Mouse (Mus musculus) heart, adult 2 months (tissue): ENCODE measurements at regions not wholly inside any gene's neighbourhood (a gene's known extent, or its start where the extent isn't known, plus 50 kb on each side); places are given as distances from the start of the nearest gene placed in this dataset.

ENCODE experiments used
- DNase-seq, 2 experiments: peaks; one replicate each; pipeline ENCODE4 v3.0.0; 2021
- H3K27ac ChIP-seq: fragments of 200-600 bp; 2 replicates; pipeline ENCODE4 v1.8.1; 2022
- H3K27me3 ChIP-seq: fragments of 200-500 bp; 2 replicates; pipeline ENCODE4 v1.6.1; 2012; ENCODE audit warnings: mild to moderate bottlenecking, low read length, inconsistent platforms, mixed read lengths; ENCODE audit not compliant: control insufficient read depth, insufficient read depth
- H3K36me3 ChIP-seq: fragments of 200-500 bp; 2 replicates; pipeline ENCODE4 v1.6.1; 2012; ENCODE audit warnings: low read length, inconsistent platforms; ENCODE audit not compliant: control insufficient read depth, insufficient read depth
- H3K4me1 ChIP-seq: fragments of 200-500 bp; 2 replicates; pipeline ENCODE4 v1.6.1; 2011; ENCODE audit warnings: low read length; ENCODE audit not compliant: control insufficient read depth, insufficient read depth
- H3K4me3 ChIP-seq: fragments of 200-600 bp; 2 replicates; pipeline ENCODE4 v1.8.1; 2022
- H3K79me2 ChIP-seq: fragments of 200-500 bp; replicated peaks from 2 replicates; pipeline ENCODE4 v1.6.1; 2012; ENCODE audit warnings: mild to moderate bottlenecking, inconsistent platforms, low read length, moderate library complexity, mixed read lengths; ENCODE audit not compliant: control insufficient read depth, insufficient read depth
- H3K9ac ChIP-seq: fragments of 200-500 bp; 2 replicates; pipeline ENCODE4 v1.6.1; 2012; ENCODE audit warnings: low read depth, mild to moderate bottlenecking, control low read depth, inconsistent platforms, low read length, mixed read lengths
- CTCF ChIP-seq: fragments of 200-600 bp; IDR thresholded peaks from 2 replicates; pipeline ENCODE4 v1.8.1; 2022; ENCODE audit warnings: antibody characterized with exemption, mild to moderate bottlenecking, moderate library complexity
- EP300 ChIP-seq: fragments of 200-500 bp; IDR thresholded peaks from 2 replicates; pipeline ENCODE4 v1.6.1; 2011; ENCODE audit warnings: low read depth, low read length, control low read depth; ENCODE audit not compliant: insufficient read depth
- POLR2A ChIP-seq: fragments of 200-500 bp; IDR thresholded peaks from 2 replicates; pipeline ENCODE4 v1.6.1; 2011; ENCODE audit warnings: mild to moderate bottlenecking, low read depth, low read length, control low read depth; ENCODE audit not compliant: insufficient read depth
- WGBS: fragments of 180-500 bp; shearing (Covaris S2); methylation state at CpG from one replicate; pipeline ENCODE4 v1.1.7; 2018; 5-methylcytosine and 5-hydroxymethylcytosine counted together
- intact Hi-C: fragments of 180-260 bp; cut with DNase I; formaldehyde crosslinking; loops from one replicate; pipeline ENCODE4 v1.15.1; 2025

DNA sequence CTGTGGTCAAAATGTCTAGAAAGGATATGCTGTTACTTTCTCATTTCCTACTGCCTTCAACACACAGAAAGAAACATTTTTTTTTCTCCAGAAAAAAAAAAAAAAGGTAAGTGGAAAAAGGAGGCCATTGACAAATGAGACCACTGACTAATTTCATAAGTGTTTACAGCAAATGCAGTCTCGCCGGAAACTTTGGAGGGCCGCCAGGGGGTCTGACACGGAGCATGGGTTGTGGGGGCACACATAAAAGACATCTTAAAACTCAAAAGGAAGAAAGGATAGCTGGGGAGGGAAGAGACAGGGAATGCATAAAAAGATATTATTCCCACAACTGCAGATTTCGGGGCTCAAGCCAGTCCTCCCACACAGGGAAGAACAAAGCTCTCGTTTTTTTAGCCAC is 109.3 kb downstream of the Tex36 start:
- intact Hi-C loops = no loop called here
- Histone ChIP-seq H3K36me3 (no peaks in the 10 kb centered on the region), H3K4me3 (no peak overlapping the region), H3K27me3 (no peaks in the 10 kb centered on the region), H3K27ac (no peak overlapping the region), H3K9ac (no peak overlapping the region), H3K79me2 (no peaks in the 10 kb centered on the region), H3K4me1 (no peaks in the 10 kb centered on the region)
- WGBS = 27% methylated on average over 6 of the region's 6 CpGs
- TF ChIP-seq POLR2A = no peak
- no peak for DNase-seq

DNA sequence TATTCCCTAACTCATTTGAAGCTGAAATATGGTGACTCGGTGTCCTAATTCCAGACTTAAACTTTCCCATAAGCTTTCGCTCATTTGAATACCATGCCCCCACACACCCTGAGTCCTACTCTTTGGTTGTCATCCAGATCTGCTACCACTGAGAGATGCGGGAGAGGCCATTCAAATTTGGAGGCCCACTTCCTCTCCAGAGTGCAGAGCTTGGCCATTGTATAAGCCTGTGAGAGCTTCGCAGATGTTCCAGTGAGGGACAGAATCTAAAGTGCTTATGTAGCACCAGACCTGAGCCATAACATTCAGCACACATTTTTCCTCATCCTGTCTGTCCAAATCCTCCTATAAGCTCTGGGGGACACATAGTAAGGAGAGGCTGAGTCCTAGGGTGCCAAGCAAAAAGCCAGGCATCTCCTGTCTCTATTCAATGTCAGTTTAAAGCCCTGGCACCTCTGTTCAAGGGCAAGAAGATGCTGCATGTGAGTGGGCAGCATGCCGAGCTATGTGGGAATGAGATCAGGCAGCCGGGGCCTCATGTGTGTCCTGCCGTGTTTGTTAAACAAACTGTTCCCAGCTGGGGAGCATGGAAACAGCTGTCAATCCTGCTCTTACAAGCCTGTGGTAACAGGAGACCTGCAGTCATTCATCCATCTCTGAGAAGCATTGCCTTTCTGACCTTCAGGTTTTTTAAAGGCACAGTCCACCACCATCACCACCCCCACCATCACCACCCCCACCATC is 113.9 kb downstream of the Tex36 start:
- DNase-seq = no peak
- intact Hi-C loops = no loop called here
- Histone ChIP-seq H3K79me2 (no peaks in the 10 kb centered on the region), H3K4me3 (no peak overlapping the region), H3K9ac (no peak overlapping the region), H3K36me3 (no peaks in the 10 kb centered on the region), H3K27ac (no peak overlapping the region), H3K4me1 (no peaks in the 10 kb centered on the region), H3K27me3 (no peaks in the 10 kb centered on the region)
- TF ChIP-seq CTCF = no peak
- no peak for TF ChIP-seq EP300
- no peak for TF ChIP-seq POLR2A
- 47% methylated on average over 7 of the region's 7 CpGs for WGBS

DNA sequence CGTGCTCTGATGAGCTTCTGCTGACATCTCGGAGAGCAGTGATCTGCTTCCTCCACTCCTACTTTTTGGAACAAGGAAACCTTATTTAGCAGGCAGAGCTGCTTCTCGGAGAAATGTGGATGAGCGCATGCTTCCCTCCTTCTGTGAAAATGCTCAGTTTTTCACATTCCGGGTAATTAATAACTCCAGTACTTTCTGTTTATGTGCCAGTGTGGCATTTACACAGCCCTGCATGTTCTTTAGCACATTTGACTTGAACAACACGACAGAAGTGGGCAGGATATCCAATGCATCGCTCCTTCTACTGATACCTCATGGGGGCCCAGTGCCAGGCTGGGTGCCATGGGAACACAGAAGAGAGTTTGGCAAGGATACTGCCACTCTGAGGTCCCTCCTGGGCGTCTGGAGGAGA is 117.5 kb downstream of the Tex36 start:
- TF ChIP-seq CTCF (no peak), EP300 (no peak), POLR2A (no peak)
- Histone ChIP-seq H3K27me3 (no peaks in the 10 kb centered on the region), H3K4me3 (no peak overlapping the region), H3K27ac (no peak overlapping the region), H3K4me1 (no peaks in the 10 kb centered on the region), H3K79me2 (no peaks in the 10 kb centered on the region), H3K36me3 (no peaks in the 10 kb centered on the region), H3K9ac (no peak overlapping the region)
- intact Hi-C loops = no loop called here
- DNase-seq = no peak
- WGBS = 56% methylated on average over 8 of the region's 8 CpGs

GRCm38 (mm10) chr7:133481529-133481928 is 120.4 kb downstream of the Tex36 start:
- intact Hi-C loops = no loop called here
- no peak for TF ChIP-seq POLR2A
- no peak for TF ChIP-seq EP300
- no peak for TF ChIP-seq CTCF

DNA sequence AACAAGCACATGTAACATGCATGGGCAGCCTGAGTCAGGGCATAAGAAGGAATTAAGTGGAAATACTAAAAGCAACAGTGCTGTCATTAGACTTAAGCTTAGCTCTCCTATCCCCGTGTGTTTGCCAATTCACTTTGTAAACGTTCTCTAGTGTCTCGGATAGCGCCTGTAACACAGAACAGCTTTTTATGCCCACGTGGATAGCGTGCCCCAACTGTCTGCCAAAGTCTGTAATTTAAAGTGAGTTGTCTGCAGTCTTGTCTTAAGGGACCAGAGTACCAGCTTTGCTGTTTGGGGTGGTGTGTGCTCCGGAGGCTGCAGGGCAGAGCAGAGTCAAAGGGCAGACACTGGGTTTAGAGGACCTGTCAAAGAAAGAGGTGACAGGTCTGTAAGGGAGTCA is 122.3 kb downstream of the Tex36 start:
- no peaks in the 10 kb centered on the region for H3K36me3 ChIP-seq
- H3K27ac ChIP-seq = no peak overlapping the region
- intact Hi-C loops = no loop called here
- H3K27me3 ChIP-seq = no peaks in the 10 kb centered on the region
- H3K9ac ChIP-seq = no peak overlapping the region
- TF ChIP-seq POLR2A = no peak
- no peak for TF ChIP-seq EP300
- no peak for TF ChIP-seq CTCF
- no peaks in the 10 kb centered on the region for H3K79me2 ChIP-seq
- no peak for DNase-seq
- WGBS = 63% methylated on average over 7 of the region's 7 CpGs
- no peaks in the 10 kb centered on the region for H3K4me1 ChIP-seq
- H3K4me3 ChIP-seq = no peak overlapping the region

More at GRCm38 (mm10) chr7:133481529-133481928, 120.4 kb downstream of the Tex36 start:
- Histone ChIP-seq H3K4me3 (no peak overlapping the region), H3K9ac (no peak overlapping the region), H3K27ac (no peak overlapping the region), H3K36me3 (no peaks in the 10 kb centered on the region), H3K4me1 (no peaks in the 10 kb centered on the region), H3K79me2 (no peaks in the 10 kb centered on the region), H3K27me3 (no peaks in the 10 kb centered on the region)
- WGBS = 68% methylated on average over 6 of the region's 6 CpGs
- DNase-seq = no peak

DNA sequence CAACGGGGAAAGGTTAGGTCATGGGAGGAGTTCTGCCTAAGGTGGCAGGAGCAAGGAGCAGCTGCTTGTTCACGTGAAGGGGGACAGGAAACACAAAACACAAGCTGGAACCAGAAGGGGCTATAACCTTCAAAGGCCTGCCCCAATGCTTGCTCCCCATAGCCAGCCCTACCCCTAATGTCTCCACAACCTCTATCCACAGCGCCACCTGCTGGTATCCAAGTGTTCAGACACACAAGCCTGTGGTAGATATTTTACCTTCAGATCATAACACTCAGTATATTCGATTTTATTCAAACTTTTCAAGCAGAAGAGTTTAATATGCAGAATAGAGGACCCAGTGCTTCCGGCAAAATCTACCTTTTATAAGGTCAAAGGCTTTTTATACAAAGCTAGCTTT is 124.0 kb downstream of the Tex36 start:
- no peak overlapping the region for H3K4me3 ChIP-seq
- peak; percentile 30 for TF ChIP-seq CTCF
- no peak for TF ChIP-seq EP300
- TF ChIP-seq POLR2A = no peak
- DNase-seq = no peak
- H3K9ac ChIP-seq = no peak overlapping the region
- H3K27ac ChIP-seq = no peak overlapping the region
- no peaks in the 10 kb centered on the region for H3K79me2 ChIP-seq
- no peaks in the 10 kb centered on the region for H3K4me1 ChIP-seq
- intact Hi-C loops = no loop called here
- no peaks in the 10 kb centered on the region for H3K27me3 ChIP-seq
- WGBS = 79% methylated on average over 5 of the region's 5 CpGs
- H3K36me3 ChIP-seq = no peaks in the 10 kb centered on the region
